Mouse (Mus musculus) brain, embryonic 18.5 days (tissue): ENCODE data around the gene Pck1.

Source experiments
- DNase-seq: peaks from one replicate; pipeline ENCODE4 v3.0.0-alpha.2; 2012; ENCODE audit warnings: low read depth, low spot score

Pck1 gene

DNA sequence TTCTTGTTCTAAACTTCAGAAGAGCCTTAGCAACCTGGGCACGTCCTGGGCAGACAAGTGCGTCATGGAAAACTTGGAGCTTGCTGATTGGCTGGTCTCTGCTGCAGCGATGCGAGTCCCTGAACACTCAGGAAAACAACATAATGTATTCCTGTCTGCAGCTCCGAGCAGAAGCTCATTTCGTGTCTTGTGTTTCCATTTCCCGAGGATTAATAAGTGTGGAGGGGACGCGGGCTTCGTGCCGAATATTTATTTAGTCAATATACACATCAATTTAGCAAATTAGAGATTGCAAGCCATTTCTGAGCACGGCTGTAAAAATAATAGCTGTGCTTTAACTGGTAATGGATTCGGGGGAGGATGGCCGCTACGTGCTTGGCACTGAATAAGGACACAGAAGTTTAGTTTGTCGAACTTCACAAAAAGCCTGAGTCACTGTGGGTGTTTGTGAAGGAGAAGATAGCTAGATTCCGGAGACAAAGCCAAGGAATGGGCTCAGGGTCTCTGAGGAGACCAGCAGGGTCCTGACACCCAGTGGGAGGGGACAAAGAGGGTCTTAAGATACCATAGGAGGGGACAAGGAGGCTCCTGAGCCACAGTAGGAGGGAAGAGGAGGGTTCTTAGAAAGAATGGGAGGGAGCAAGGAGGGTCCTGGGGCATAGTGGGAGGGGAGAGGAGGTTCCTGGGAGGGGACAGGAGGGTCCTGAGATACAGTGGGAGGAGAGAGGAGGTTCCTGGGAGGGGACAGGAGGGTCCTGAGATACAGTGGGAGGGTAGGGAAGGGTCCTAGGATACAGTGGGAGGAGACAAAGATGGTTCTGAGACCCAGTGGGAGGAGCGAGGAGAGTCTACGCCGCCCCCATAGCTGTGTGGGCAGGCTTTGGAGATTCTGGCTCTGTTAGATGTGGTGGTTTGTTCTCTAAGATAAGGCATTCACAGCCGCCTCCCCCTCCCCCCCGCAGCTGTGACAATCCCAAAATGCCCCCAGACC lies 21.0 kb downstream of the Pck1 start:
- DNase-seq = peak; percentile 71

DNA sequence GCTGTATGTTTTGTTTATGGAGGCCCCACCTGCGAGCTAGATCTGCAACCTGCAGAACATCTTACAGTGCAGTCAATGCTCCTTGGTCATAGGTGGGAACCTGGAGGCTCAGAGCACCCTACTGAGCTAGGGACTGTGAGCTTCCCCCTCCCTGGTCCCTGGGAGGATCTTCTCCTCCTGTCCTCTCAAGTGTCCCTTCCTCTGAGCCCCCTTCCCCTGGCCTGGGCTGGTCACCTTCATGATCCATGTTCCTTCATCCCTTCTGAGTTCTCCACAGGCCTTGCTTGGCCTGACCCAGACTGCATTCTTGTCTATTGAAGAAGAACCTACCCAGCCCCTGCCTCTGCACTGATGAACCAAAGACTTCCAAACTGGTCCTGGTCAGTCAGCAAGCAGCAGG lies 21.7 kb downstream of the Pck1 start:
- DNase-seq = no peak

DNA sequence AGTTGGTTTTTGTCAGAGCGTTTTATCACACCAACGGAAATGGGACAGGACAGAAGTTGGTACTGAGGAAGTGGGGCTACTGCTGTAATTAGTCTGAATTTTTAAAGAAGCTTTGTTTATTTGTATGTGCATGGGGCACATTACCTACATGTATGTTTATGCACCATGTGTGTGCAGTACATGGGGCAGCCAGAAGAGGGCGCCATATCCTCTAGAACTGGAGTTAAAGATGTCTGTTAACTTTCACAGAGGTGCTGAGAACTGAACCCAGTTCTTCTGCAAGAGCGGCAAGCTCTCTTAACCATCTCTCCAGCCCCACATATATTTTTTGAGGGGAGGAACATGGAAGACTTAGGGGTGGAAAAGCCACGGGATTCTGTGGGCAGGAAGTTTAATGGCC lies 22.9 kb downstream of the Pck1 start:
- DNase-seq = no peak

DNA sequence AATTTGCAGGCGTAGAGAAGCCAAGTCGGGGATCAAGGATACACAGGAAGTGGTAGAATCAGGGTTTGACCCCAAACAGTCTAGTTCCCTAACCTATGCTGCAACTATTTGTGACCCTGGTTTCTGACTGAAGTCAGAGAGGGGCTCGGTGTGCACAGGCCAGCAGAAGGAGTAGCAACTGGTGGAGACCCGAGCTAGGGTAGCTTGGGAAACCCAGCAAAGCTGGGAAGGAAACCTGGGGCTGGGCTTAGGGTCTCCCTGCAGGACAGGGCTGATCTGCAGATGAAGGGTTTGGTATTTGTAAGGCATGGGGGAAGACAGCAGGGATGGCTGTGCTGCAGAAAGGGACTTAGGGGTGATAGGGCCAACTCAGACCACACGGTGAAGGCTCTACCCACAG lies 24.6 kb downstream of the Pck1 start:
- no peak for DNase-seq

DNA sequence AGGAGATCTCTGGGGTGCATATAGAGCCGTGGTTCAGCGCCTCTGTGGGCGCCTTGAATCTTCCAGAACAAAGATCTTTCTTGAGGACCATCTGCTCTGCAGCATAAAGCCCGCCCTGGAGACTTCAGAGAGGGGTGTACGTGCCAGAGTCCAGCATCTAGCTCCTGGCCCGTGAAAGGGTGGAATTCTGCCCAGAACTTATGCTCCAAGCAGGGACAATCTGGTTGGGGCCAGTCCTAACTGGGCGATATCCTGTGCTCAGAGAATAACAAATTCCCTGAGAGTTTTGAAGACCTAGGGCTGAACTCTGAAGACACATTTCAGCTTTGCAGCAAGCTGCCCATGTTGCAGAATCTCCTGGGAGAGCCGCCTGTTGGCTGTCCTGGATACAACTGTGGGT lies 25.1 kb downstream of the Pck1 start:
- no peak for DNase-seq

DNA sequence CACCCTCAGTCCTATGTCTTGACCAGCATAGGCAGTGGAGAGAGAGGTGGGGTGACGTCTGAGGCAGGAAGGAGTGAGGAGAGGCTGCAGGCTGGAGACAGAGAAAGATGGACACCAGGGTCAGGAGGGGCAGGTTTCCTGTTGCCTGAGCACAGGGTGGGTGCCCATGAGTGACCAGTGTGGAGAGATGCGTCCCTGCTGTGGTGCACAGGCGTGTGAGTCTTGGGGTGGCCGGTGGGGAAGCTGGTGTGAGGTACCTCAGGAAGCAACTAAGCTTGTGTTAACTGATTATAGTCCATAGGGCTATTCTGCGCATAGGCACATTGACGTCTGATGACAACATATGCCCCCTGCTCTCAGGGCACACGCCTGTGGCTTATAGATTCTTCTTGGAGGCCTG lies 26.2 kb downstream of the Pck1 start:
- no peak for DNase-seq

DNA sequence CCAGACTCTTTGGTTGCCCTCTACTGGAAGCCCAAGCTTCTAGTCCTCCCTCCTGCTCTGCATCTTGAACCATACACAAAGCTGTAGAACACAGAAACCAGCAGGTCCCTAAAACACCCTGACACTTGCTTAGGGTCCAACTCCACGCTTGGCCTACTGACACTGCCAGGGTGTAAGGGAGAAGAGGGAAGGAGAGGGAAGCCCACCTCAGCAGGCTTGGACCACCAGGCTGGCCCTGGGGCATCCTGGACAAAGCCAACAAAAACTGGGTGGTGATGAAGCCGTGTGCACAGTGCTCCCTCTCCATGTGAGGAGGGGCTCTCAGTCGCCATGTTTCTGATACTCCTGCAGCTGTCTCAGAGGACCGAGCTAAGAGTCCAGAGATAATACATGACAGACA lies 27.2 kb downstream of the Pck1 start:
- DNase-seq = no peak

DNA sequence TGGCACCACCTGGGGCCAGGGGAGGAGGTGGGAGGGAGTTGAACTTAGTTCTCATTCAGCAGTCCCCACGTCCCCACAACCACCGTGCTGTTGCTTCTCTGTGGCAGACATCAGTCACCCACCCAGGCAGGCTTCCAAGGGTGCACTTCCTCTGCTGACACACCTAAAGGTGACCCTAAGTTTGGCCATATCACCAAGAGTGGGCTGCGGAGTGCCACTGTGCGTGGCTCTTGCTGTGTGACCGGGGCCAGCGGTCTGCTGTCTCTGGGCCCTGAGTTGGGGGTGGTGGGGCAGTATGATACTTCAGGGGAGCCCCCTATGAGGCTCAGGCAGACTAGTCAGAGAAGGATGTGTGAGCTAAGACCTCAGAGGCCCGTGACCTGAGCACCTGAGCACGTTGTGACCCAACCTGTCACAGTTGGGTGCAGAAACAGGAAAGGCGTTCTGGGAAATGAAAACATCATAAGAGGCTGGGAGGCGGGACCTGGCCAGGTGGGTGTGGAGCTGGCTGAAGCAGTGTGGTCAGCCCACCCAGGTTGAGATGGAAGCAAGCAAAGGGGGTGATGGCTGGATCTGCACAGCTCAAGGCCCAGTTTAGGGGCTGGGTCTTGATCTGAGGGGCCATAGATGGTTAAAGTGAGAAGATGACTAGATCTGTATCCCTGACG lies 28.0 kb downstream of the Pck1 start:
- no peak for DNase-seq

DNA sequence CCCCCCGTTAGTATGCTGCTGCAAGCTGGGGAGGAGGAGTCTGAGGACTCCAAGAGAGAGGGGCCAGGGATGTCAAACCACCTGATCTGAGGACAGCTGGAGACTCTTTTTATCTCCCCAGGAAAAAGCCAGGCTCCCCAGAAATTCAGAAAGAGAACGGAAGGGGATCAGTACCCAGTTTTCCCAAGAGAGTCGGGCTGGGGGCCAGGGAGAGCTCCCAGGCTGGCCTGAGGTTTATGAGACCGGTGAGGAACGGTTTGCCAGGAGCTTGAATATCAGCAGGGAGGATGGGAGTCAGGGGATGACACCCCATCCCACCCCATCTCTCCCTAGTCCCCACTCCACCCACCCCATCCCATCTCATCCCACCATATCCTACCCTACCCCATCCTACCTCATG lies 28.6 kb downstream of the Pck1 start:
- no peak for DNase-seq

DNA sequence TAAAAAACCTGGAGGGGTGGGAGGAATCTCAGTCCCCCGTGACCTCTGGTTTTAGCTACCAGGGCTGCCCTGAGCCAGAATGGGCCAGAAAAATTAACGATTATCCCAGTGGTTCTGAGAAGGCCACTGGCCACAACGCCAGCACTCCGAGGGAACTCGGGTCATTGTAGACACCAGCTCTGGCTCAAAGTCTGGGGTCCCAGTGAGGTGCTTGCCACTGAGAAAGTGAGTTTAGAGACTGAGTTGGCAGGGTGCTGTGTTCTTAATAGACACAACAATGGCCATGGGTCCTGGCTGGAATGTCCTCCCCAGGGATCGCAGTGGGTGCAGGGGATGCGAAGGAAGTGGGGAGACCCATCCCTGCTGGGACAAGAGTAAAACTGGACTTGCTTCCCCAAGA lies 29.1 kb downstream of the Pck1 start:
- DNase-seq = no peak

DNA sequence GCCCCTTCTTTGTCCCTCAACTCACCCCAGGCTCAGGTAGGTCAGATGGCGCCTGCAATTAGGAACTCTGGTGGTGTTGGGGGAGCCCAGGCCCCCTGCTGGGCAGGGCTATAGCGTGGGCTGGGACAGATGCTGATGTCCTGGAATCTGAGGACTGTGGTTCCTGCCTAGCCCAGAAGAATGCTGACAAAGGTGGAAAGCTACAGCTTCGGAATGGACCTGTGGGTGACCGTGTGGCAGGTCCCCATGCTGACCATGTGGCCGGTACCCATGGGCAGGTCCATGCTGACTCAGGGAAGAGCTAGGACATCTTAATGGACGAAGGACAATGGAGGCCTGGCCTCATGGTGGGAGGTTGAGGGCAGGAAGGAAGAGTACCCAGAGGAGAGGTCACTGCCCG lies 29.9 kb downstream of the Pck1 start:
- DNase-seq = no peak

DNA sequence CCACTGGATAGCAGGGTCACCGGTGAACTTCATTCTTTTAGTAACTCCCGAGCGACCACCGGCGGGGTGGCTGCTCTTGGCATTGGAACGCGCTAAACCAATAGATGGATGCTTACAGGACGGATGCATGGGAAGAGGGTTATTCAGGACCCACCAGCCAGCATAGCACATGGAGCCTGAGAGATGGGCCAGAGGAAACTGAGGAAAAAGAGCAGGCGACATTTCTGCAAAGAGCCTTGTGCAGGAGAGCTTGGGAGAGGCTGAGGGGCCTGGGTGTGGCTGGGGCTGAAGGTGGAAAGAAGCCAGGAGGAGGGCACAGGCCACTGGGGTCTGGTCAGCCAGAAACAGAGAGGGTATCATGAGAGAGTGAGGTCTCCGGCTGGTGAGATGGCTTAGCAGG lies 30.5 kb downstream of the Pck1 start:
- no peak for DNase-seq

DNA sequence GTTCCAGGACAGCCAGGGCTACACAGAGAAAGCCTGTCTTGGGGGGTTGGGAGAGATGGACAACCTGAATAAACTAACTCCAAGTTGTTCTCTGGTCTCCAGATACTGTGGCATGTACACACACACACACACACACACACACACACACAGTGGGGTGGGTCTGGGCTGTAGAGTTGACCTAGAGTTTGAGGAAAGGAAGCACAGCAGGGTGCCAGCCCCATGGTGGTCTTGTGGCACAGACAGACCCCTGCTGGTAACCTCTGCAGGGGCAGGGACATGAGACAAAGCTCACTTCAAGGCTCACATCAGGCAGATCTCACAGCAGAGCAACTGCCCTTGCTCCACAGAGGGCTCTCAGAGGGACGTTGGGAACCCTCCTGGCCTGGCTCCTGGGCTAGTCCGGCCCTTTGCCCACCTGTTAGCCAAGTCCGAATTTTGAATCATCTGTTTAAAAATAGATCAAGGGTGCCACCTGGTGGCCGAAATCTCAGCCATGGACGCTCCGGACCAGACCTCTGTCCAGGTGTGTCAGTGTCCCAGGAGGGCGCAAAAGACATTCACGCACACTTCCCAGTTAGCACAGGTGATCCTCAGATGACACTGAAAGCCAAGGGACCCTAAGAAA lies 31.1 kb downstream of the Pck1 start:
- no peak for DNase-seq

DNA sequence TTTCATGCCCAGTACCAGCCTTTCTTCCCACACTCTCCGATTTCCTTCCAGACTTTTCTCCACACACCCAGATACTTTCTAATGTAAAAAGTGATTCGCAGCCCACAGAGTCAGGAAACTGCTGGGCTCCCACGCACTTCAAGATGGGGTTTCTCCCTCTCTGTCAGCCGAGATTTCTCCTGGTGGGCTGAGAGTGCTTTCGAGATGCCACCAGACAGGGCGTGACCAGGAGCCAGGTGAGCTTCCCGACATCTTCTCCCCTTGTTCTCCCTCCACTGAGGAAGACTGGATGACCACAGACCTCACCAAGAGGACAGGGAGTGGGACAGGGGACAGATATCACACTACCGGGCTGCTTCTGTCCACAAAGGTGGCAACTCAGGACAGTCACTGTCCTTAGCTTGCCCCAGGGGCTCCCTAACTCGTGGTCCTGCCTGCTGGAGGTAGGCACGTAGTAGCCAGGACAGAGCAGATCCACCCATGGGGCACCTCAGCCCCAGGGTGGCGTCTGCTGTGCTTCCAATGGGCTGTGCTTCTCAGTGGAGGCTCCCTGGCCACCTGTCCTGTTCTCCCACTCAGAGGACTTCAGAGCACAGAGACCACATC lies 31.7 kb downstream of the Pck1 start:
- no peak for DNase-seq

DNA sequence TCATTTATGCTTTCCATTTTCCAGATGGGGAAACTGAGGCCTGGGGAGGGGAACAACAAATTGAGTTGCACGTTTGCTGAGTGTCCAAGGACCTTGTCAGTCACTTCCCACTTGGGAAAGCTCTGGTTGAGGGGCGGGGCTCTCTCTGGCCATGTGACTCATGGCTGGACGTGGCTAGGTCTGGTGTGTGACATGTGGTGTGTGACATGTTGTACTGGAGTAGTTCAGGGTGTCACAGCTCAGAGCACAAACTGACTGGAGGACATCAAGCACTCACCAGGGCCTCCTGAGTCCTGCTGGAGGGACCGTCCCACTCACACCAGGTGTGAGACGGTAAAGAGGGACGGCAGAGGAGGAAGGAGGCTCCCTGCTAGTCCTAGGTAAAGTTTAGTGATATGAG lies 32.4 kb downstream of the Pck1 start:
- no peak for DNase-seq

DNA sequence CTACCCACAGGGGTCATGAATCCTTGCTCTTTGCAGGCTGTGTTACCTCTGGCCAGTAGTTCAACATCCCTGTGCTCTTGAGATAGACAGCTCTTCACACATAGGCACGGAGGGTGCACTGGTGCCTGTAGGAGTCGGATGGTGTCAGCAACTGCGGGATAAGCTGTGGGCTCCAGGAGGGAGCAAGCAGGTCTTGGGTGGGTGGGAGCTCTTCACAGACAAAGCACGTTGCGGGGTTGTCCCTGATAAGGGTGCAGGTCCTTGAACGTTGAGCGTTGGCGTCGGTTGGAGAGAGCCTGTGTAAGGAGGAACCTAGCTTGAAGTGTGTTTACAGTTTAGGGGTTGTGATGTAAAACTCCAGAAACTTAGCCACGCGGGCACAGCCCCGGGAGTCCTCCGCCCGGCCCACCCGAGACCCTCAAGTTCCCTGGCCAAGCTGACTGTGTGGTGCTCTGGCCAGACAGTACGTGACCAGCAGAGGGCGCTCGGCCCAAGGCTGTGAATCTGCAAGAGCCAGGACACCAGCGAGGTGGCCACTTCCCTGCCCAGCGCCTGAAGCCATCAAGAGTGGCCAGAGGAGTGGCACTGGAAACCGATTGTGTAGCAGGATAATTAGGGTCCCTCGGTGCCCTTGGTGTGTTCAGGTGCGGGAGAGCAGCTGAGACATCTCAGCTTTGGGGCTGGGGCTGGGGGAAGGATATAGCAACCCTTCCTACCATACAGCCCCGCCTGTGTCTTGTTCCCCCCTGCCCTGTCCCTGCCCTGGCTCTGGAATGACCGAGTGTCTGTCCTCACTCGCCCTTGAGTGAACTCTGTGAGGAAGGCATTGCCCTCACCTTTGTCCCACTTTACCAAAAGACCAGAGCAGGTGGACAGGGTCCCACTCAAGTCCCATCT lies 33.4 kb downstream of the Pck1 start:
- DNase-seq = no peak

DNA sequence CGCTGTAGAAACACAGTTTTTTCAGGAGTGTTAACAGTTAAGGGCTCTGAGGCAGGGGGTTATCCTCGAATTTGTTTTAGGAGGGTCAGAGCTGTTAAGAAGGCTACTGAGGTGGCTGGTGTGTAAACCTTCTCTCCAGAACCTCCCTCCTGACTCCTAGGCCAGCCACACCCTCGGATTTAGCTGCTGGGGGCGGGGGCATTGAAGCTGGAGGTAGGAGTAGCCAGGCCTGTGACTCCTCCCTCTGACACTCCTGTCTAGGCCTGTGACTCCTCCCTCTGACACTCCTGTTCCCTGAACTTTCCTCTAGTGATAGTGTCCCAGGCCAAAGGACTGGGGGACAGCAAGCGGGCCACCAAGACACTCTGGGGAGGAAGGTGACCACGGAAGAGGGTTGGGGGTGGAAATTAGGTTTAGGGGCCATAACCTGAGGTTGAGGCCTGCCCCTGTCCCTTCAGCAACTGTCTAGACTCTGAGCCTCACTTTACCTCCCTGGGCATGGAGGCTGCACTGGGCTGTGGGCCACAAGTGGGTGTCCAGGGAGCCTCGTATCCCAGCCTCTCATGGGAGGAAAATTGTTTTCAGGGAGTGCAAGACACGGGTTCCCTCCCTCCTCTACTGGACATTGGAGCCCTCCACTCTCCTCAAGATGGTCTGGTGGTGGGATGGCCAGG lies 34.5 kb downstream of the Pck1 start:
- DNase-seq = no peak

DNA sequence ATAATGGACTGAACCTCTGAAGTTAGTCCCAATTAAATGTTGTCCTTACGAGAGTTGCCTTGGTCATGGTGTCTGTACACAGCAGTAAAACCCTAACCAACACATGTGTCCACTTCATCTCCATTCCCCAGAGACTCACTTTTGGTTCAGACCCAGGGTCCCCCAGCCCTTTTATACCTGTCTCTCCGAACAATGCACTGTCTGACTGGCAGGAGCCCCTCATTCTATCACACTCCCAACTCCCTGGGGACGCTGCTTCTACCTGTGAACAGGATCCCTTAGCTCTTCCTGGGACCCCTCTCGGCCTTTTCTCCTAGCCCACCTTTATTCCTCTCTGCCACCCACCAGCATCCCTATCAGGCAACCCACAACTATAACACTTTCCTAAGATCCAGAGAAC lies 41.9 kb downstream of the Pck1 start:
- DNase-seq = no peak

DNA sequence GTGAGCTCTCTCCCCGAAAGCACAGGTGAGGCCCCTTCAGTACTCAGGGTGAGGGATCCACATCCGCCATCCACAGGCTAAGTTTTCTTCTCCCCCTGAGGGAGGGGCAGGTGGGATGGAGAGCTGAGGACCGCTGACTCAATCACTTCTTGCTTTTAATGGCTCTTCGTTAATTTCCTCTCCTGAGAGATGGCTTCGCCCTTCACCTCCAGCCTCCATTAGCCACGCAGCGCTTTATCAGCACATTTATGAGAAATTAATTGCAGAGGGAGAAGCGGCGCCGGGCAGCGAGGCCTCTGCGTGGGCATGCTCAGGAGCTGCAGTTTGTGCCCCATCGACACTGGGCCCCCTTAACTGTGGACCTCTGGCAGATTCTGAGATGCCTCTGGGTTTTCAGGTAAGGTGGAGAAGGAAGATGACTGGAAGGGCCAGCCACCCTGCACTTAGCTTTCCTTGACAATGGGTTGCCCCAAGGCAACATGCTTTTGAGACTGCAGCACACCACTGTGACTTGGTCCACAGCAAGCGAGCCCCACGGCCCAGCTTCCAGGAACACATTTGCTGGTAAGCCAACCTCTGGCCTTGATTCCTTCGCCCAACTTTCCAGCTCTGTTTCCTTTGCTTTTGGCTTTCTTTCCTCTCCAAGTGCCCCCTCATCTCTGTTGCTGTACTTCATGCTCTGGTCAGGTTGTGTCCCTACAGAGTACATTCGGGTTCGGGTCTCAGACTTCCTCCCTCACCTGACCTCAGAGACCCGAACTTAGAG lies 50.3 kb downstream of the Pck1 start:
- DNase-seq = no peak

DNA sequence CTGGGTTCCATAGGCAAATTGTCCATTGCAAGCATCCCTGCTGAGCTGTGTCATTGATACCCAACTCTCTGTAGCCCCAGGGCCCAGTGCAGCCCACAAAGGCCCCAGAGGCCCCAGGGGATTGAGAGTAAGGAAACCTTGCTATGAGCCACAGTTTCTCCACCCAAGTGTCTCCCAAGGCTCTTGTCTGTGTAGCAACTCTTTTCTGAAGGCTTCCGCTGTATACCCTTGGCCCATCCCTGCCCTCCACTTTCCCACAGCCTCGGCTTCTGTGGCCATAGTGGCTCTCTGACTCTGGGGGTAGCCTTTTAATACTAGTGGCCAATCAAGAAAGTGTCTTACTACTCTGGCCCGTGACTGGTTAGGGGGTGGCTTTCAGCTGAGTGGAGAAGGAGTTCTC lies 50.9 kb downstream of the Pck1 start:
- DNase-seq = no peak
